Mouse (Mus musculus): ENCODE results near the gene Tmem53.

- TF ChIP-seq USF1 (IDR thresholded peaks at IDR 0.05; ENCODE audit: low read depth, low read length) (no peak), ZNF384 (IDR thresholded peaks at IDR 0.05; ENCODE audit: low read depth, low read length) (no peak), ZC3H11A (IDR thresholded peaks at IDR 0.05; ENCODE audit: low read depth, low read length) (no peak), POLR2A (IDR thresholded peaks at IDR 0.05; ENCODE audit: control insufficient read depth in 1 of 2, insufficient read depth in 1 of 2, low read depth in 1 of 2, low read length in 2 of 2, poor library complexity in 1 of 2) (no peak), HCFC1 (IDR thresholded peaks at IDR 0.05; ENCODE audit: low read depth, low read length) (no peak), TCF12 (IDR thresholded peaks at IDR 0.05; ENCODE audit: low read depth, low read length) (no peak)
These were observed 42.2 kb upstream of the Tmem53 start for GRCm38 (mm10) chr4:117209592-117209991.
